Mouse (Mus musculus): ENCODE measurements around the gene Syndig1l.

DNA sequence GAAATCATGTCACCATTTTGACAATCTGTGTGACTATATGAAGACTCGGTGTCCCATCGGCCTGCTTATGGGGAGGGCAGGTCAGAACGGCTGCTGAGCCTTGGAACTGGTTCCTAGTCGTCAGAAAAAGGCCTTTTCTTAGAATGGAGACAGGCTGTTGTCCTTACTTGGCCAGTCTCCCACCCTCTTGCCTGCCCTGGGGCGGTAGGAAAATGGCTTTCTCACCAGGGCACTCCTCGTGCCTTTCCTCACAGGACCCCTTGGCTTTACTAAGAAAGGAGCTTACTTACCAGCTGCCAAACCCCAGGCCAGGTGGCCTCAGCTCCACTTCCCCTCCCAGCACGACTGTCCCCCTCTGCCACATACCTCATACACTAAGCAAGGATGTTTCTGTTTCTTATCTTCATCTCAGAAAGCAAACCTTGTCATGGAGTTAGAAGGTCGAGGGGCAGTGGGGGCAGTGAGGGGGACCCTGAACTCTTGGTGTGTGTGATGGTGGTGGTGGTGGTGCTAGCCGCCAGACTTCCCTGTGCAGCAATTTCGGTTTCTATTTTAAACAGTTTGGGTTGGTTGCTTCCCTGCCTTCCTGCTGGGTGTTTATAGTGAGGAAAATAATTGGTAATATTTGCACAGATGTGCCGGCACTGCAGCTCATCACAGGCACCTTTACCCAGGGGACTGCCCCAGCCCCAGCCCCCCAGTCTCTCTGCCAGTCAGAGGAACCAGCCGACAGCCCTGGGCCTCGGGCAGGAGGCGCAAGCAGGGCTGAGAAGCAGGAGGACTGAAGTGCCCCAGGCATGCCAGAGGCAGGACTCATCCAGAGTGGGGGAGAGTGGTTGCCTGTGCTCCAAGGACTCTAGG is 23.7 kb downstream of the Syndig1l start:
- TF ChIP-seq CTCF (IDR thresholded peaks at IDR 0.05; ENCODE audit: low read depth) (no peak), EP300 (optimal IDR thresholded peaks at IDR 0.05) (no peak)

All from stomach, postnatal 0 days (tissue).